Mouse (Mus musculus): Measurements from ENCODE around the gene Rgs7. TPM values are rescaled to one million over a fixed set of nuclear protein-coding genes. Genes with fewer than 3 reads are reported as not detected.

The Rgs7 gene
- polyA plus RNA-seq, 1 experiment, result not detected

DNA sequence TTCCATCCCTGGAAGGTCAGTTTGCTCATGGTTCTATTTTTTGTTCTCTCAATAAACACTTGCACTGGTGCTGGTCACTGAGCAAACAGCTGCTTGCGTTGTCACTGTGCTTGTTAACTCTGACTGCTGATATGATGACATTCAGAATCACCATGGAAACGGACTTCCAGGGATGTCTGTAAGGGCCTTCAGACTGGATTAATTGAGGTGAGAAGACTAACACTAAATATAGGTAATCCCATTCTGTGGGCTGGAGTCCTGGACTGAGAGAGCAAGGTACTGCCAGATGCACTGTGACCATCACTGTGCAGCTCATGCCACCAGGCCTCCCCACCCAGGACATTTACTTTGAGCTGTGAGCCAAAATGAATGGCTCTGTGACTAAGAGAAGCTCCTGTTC is 252.2 kb downstream of the Rgs7 start:
- Histone ChIP-seq H3K4me1 (ENCODE audit: control insufficient read depth, insufficient read depth, low read length) (no peaks in the 10 kb centered on the region), H3K27ac (ENCODE audit: insufficient read depth, low read length) (no peak overlapping the region), H3K9me3 (replicated peaks; ENCODE audit: control insufficient read depth, insufficient read depth, low read length, poor library complexity, severe bottlenecking) (no peaks in the 10 kb centered on the region), H3K4me3 (ENCODE audit: low read depth, low read length) (no peak overlapping the region), H3K36me3 (ENCODE audit: control insufficient read depth, insufficient read depth, low read length, poor library complexity, severe bottlenecking) (no peaks in the 10 kb centered on the region), H3K27me3 (ENCODE audit: control insufficient read depth, insufficient read depth, low read length, poor library complexity, severe bottlenecking) (no peaks in the 10 kb centered on the region), H3K9ac (ENCODE audit: low read depth, poor library complexity, severe bottlenecking) (no peak overlapping the region)
- TF ChIP-seq EP300 (IDR thresholded peaks at IDR 0.05; ENCODE audit: insufficient read depth, low read depth, low read length), result no peak
- no peak for TF ChIP-seq CTCF (IDR thresholded peaks at IDR 0.05; ENCODE audit: low read depth, low read length)
- TF ChIP-seq POLR2A (IDR thresholded peaks at IDR 0.05; ENCODE audit: insufficient read depth, low read length), result no peak

DNA sequence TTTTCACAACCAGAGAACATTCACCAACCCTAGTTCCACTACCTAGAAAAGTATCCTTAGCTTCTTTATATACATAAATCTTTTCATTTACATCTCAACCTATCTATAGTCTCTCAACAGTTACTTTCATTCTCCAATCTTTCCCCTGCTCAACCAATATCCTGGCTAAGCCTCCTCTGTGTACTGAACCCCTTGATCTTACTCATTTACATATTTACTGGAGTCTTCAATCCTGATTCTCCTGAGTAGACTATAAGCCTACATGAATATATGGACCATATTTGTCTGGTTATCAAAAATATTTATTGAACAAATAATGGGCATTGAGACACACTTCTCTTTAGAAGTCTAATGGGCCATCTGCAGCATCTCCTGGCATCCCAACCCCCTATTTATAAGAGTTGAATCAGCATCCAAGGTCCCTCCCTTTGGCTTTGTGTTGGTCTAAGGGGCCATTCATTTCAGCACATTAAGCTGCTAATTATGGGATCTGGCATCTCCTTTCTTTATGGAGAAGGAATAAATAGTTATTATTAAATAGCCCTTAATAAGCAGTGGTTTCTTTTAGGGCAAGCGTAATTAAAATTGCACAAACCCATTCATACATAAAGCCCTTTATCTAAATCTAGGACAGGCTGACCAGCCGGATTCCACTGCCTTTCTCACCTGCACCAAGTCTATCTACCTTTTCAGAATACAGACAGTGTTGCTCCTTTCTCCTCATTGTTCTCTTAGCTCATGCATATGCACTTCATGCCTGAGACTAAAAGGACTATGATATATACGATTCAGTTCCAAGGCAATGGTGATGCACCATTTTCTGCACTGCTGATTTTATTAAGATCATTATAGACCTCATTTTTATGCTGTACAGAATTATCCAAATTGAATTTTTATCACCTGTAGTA is 270.5 kb downstream of the Rgs7 start:
- no peak overlapping the region for H3K4me3 ChIP-seq (ENCODE audit: low read depth, low read length)
- H3K4me1 ChIP-seq (ENCODE audit: control insufficient read depth, insufficient read depth, low read length), result no peaks in the 10 kb centered on the region
- no peak overlapping the region for H3K9ac ChIP-seq (ENCODE audit: low read depth, poor library complexity, severe bottlenecking)
- no peak overlapping the region for H3K27ac ChIP-seq (ENCODE audit: insufficient read depth, low read length)
- TF ChIP-seq EP300 (IDR thresholded peaks at IDR 0.05; ENCODE audit: insufficient read depth, low read depth, low read length), result no peak
- no peak for TF ChIP-seq CTCF (IDR thresholded peaks at IDR 0.05; ENCODE audit: low read depth, low read length)
- no peak for TF ChIP-seq POLR2A (IDR thresholded peaks at IDR 0.05; ENCODE audit: insufficient read depth, low read length)
- no peaks in the 10 kb centered on the region for H3K36me3 ChIP-seq (ENCODE audit: control insufficient read depth, insufficient read depth, low read length, poor library complexity, severe bottlenecking)
- H3K9me3 ChIP-seq (replicated peaks; ENCODE audit: control insufficient read depth, insufficient read depth, low read length, poor library complexity, severe bottlenecking), result no peaks in the 10 kb centered on the region
- no peaks in the 10 kb centered on the region for H3K27me3 ChIP-seq (ENCODE audit: control insufficient read depth, insufficient read depth, low read length, poor library complexity, severe bottlenecking)

DNA sequence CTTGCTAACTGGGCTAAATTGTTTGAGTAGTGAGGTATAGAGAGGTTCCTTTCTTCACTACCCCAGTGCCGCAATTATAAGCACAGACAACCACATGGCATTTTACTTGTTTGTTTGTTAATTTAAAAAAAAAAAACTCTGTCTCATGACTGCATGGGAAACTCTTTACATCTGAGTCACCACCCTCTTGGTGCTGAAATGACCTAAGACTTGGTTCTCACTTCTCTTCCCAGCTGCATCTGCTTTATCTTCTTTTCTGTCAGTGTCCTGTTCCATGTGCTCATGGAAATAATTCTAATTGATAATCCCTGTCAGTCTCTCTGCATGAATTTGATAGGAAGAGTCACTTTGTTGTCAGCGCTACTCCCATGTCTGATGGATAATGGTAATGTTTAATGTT is 272.7 kb downstream of the Rgs7 start:
- Histone ChIP-seq H3K4me3 (ENCODE audit: low read depth, low read length) (no peak overlapping the region), H3K36me3 (ENCODE audit: control insufficient read depth, insufficient read depth, low read length, poor library complexity, severe bottlenecking) (no peaks in the 10 kb centered on the region), H3K9ac (ENCODE audit: low read depth, poor library complexity, severe bottlenecking) (no peak overlapping the region), H3K27ac (ENCODE audit: insufficient read depth, low read length) (no peak overlapping the region), H3K9me3 (replicated peaks; ENCODE audit: control insufficient read depth, insufficient read depth, low read length, poor library complexity, severe bottlenecking) (no peaks in the 10 kb centered on the region), H3K4me1 (ENCODE audit: control insufficient read depth, insufficient read depth, low read length) (no peaks in the 10 kb centered on the region), H3K27me3 (ENCODE audit: control insufficient read depth, insufficient read depth, low read length, poor library complexity, severe bottlenecking) (no peaks in the 10 kb centered on the region)
- TF ChIP-seq POLR2A (IDR thresholded peaks at IDR 0.05; ENCODE audit: insufficient read depth, low read length) (no peak), CTCF (IDR thresholded peaks at IDR 0.05; ENCODE audit: low read depth, low read length) (no peak), EP300 (IDR thresholded peaks at IDR 0.05; ENCODE audit: insufficient read depth, low read depth, low read length) (no peak)

DNA sequence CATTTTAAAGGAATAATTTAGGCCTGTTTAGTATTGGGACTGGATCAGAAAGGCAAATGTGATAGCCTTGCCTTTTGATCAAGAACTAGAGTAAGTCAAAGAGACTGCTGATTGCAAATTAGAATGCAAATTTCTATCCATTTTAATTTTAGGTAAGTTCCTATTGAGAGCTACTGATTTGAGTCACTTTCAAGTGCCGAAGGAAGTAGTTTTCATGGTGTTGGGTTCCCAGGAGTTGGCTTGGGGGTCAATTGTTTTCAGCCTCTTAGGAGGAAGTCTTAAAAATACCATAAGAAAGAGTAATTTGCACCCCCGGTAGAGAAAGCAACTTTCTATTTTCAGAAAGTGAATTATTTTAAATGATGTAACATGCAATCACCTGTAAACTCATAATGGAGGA is 285.3 kb downstream of the Rgs7 start:
- TF ChIP-seq EP300 (IDR thresholded peaks at IDR 0.05; ENCODE audit: insufficient read depth, low read depth, low read length) (no peak), POLR2A (IDR thresholded peaks at IDR 0.05; ENCODE audit: insufficient read depth, low read length) (no peak), CTCF (IDR thresholded peaks at IDR 0.05; ENCODE audit: low read depth, low read length) (no peak)
- Histone ChIP-seq H3K36me3 (ENCODE audit: control insufficient read depth, insufficient read depth, low read length, poor library complexity, severe bottlenecking) (no peaks in the 10 kb centered on the region), H3K27me3 (ENCODE audit: control insufficient read depth, insufficient read depth, low read length, poor library complexity, severe bottlenecking) (no peaks in the 10 kb centered on the region), H3K4me1 (ENCODE audit: control insufficient read depth, insufficient read depth, low read length) (no peaks in the 10 kb centered on the region), H3K9ac (ENCODE audit: low read depth, poor library complexity, severe bottlenecking) (no peak overlapping the region), H3K4me3 (ENCODE audit: low read depth, low read length) (no peak overlapping the region), H3K9me3 (replicated peaks; ENCODE audit: control insufficient read depth, insufficient read depth, low read length, poor library complexity, severe bottlenecking) (no peaks in the 10 kb centered on the region), H3K27ac (ENCODE audit: insufficient read depth, low read length) (no peak overlapping the region)

DNA sequence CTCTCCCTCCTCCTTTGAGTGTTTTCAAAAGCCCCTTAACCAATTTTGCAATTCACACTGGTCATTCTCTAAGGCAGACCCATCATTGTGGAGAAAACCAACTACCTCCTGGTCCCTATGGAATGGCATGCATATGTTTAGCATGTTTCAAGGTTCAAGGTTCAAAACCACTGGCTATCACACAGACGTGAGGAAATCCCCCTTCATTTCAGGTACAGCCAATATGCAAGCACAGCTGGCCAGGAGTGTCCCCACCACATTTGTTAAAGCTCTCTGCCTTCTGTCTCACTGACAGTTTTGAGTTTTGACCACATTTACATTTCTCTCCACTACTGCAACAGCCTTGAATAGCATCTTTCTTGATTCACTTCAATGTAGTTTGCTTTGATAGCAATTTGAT is 286.7 kb downstream of the Rgs7 start:
- no peak overlapping the region for H3K9ac ChIP-seq (ENCODE audit: low read depth, poor library complexity, severe bottlenecking)
- TF ChIP-seq CTCF (IDR thresholded peaks at IDR 0.05; ENCODE audit: low read depth, low read length), result no peak
- no peak for TF ChIP-seq POLR2A (IDR thresholded peaks at IDR 0.05; ENCODE audit: insufficient read depth, low read length)
- H3K27ac ChIP-seq (ENCODE audit: insufficient read depth, low read length), result no peak overlapping the region
- no peaks in the 10 kb centered on the region for H3K27me3 ChIP-seq (ENCODE audit: control insufficient read depth, insufficient read depth, low read length, poor library complexity, severe bottlenecking)
- H3K4me1 ChIP-seq (ENCODE audit: control insufficient read depth, insufficient read depth, low read length), result no peaks in the 10 kb centered on the region
- H3K9me3 ChIP-seq (replicated peaks; ENCODE audit: control insufficient read depth, insufficient read depth, low read length, poor library complexity, severe bottlenecking), result no peaks in the 10 kb centered on the region
- no peaks in the 10 kb centered on the region for H3K36me3 ChIP-seq (ENCODE audit: control insufficient read depth, insufficient read depth, low read length, poor library complexity, severe bottlenecking)
- no peak overlapping the region for H3K4me3 ChIP-seq (ENCODE audit: low read depth, low read length)

DNA sequence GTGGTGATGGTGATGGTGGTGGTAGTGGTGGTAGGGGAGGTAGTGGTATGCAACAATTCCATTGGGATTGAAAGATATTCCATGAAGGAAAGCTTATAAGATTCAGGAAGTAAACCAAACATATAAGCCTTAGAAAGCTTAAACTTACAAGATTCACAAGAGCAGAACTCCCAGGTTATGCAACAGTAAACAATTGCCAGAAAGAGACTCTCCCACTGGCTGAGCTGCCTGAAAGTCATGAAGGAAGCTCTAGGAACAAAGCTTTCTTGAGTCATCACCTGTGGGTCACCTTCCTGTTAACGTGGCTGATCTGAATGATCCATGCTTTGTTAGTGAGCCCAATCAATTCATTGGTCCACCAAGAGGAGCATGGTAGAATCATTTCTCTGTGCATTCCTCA is 288.8 kb downstream of the Rgs7 start:
- Histone ChIP-seq H3K4me3 (ENCODE audit: low read depth, low read length) (no peak overlapping the region), H3K36me3 (ENCODE audit: control insufficient read depth, insufficient read depth, low read length, poor library complexity, severe bottlenecking) (no peaks in the 10 kb centered on the region), H3K9ac (ENCODE audit: low read depth, poor library complexity, severe bottlenecking) (no peak overlapping the region), H3K27me3 (ENCODE audit: control insufficient read depth, insufficient read depth, low read length, poor library complexity, severe bottlenecking) (no peaks in the 10 kb centered on the region), H3K9me3 (replicated peaks; ENCODE audit: control insufficient read depth, insufficient read depth, low read length, poor library complexity, severe bottlenecking) (no peaks in the 10 kb centered on the region), H3K27ac (ENCODE audit: insufficient read depth, low read length) (no peak overlapping the region), H3K4me1 (ENCODE audit: control insufficient read depth, insufficient read depth, low read length) (no peaks in the 10 kb centered on the region)
- no peak for TF ChIP-seq CTCF (IDR thresholded peaks at IDR 0.05; ENCODE audit: low read depth, low read length)
- no peak for TF ChIP-seq POLR2A (IDR thresholded peaks at IDR 0.05; ENCODE audit: insufficient read depth, low read length)
- TF ChIP-seq EP300 (IDR thresholded peaks at IDR 0.05; ENCODE audit: insufficient read depth, low read depth, low read length), result no peak
